Mouse (Mus musculus): ENCODE measurements around the gene Intu. TPM values are rescaled to one million over a fixed set of nuclear protein-coding genes. Genes with fewer than 3 reads are reported as not detected.

Gene Intu
- polyA plus RNA-seq, 1 experiment from 2014 or later = 9.1 TPM

- WGBS = 7% methylated on average over 11 of the region's 11 CpGs
- ATAC-seq (ENCODE audit: low FRiP score) (no peak), DNase-seq (ENCODE audit: low spot score) (peak; percentile 45)
- Histone ChIP-seq H3K27me3 (ENCODE audit: control insufficient read depth, insufficient read depth, low read length) (peaks cover 9% of the 10 kb centered on the region; the same call in 1 of the 2 replicates), H3K9me3 (ENCODE audit: control insufficient read depth, low read length) (no peaks in the 10 kb centered on the region), H3K4me2 (replicated peaks; ENCODE audit: low read depth, low read length) (peak overlapping the region; percentile 94), H3K36me3 (ENCODE audit: control insufficient read depth, insufficient read depth, low read length) (no peaks in the 10 kb centered on the region), H3K9ac (ENCODE audit: low read depth, low read length) (no peak overlapping the region), H3K4me1 (replicated peaks; ENCODE audit: control insufficient read depth, insufficient read depth, low read length) (peaks cover 2% of the 10 kb centered on the region; the same call in 1 of the 2 replicates), H3K27ac (ENCODE audit: low read depth, low read length) (no peak overlapping the region), H3K4me3 (ENCODE audit: low read depth, low read length) (peak overlapping the region; percentile 56)
These were observed 1.2 kb downstream of the Intu start for GRCm38 (mm10) chr3:40532256-40532655.

DNA sequence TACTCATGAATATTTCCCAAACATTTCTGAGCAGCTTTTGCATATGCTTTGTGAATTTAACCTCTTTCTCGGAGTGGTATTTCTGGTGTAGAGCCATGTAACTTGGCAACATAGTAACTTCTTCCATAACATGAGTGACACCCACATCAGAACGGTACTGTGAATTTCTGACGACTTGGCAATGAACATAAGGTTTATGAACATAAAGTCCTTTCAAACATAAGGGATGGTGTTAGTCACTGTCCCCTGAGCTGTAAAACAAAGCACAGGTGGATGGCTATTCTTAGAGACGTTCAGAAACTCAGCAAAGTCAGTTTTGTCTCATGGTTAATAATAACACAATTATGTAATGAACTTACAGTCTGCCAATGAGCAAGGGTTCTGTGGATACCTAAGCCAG lies 3.1 kb downstream of the Intu start:
- peaks cover 2% of the 10 kb centered on the region; the same call in 1 of the 2 replicates for H3K4me1 ChIP-seq (replicated peaks; ENCODE audit: control insufficient read depth, insufficient read depth, low read length)
- no peak overlapping the region for H3K27ac ChIP-seq (ENCODE audit: low read depth, low read length)
- DNase-seq (ENCODE audit: low spot score) = no peak
- no peak overlapping the region for H3K9ac ChIP-seq (ENCODE audit: low read depth, low read length)
- no peak for ATAC-seq (ENCODE audit: low FRiP score)
- whole genome bisulfite sequencing = 74% methylated on average over 4 of the region's 4 CpGs
- H3K4me3 ChIP-seq (ENCODE audit: low read depth, low read length) = no peak overlapping the region
- H3K27me3 ChIP-seq (ENCODE audit: control insufficient read depth, insufficient read depth, low read length) = peaks cover 9% of the 10 kb centered on the region; the same call in 1 of the 2 replicates
- no peak overlapping the region for H3K4me2 ChIP-seq (replicated peaks; ENCODE audit: low read depth, low read length)
- H3K9me3 ChIP-seq (ENCODE audit: control insufficient read depth, low read length) = no peaks in the 10 kb centered on the region
- H3K36me3 ChIP-seq (ENCODE audit: control insufficient read depth, insufficient read depth, low read length) = no peaks in the 10 kb centered on the region

DNA sequence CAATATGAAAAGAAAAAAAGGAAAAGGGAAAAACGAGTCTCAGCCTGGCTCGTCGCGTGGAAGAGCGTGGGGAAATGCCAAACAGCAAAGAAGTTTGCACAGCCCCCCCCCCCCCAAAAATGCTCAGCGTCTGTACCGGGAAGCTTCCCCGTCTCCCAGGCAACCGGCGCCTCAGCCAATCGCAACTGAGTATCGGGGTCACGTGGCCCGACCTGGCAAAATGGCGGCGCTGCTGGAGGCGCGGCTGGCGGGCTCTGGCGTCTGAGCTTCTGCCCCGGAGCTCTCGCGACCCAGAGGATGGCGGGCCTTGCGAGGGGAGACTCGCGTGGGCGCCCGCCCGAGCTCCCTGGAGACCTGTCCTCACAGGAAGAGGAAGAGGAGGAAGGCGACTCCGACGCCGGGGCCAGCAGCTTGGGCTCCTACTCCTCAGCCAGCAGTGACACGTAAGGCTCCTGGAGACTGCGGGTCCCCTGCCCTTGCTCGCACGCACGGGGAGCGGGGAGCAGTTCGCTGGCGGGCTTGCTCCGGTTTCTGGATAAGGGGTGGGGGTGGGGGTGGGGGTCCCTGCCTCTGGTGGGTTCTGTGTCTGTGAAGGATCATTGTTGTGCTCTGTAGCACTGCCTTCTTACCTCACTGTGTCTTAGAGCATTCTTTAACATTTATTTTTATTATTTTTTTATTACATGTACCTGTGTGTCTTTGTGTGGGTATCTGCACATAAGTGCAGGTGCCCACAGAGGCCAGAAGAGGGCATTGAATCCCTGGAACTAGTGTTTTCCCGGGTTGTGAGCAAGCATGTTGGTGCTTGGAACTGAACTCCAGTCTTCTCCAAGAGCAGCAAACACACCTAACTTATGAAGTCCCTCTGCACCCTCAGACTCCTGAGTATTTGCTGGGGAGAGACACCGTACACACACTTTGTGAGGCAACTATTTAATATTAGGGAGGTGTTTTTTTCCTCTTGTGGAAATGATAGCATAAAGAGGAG lies 9.8 kb downstream of the Intu start:
- Histone ChIP-seq H3K36me3 (ENCODE audit: control insufficient read depth, insufficient read depth, low read length) (no peaks in the 10 kb centered on the region), H3K27me3 (ENCODE audit: control insufficient read depth, insufficient read depth, low read length) (no peaks in the 10 kb centered on the region), H3K27ac (ENCODE audit: low read depth, low read length) (peak overlapping the region; percentile 53; the same call in 1 of the 2 replicates), H3K4me3 (ENCODE audit: low read depth, low read length) (peak overlapping the region; percentile 82), H3K9ac (ENCODE audit: low read depth, low read length) (peak overlapping the region; percentile 82), H3K4me2 (replicated peaks; ENCODE audit: low read depth, low read length) (peak overlapping the region; percentile 65), H3K4me1 (replicated peaks; ENCODE audit: control insufficient read depth, insufficient read depth, low read length) (no peaks in the 10 kb centered on the region), H3K9me3 (ENCODE audit: control insufficient read depth, low read length) (no peaks in the 10 kb centered on the region)
- DNase-seq (ENCODE audit: low spot score) (peak; percentile 94), ATAC-seq (ENCODE audit: low FRiP score) (peak; percentile 97)
- 4% methylated on average over 43 of the region's 45 CpGs for WGBS

GRCm38 (mm10) chr3:40546621-40547020 lies 15.5 kb downstream of the Intu start:
- no peak overlapping the region for H3K4me3 ChIP-seq (ENCODE audit: low read depth, low read length)
- ATAC-seq (ENCODE audit: low FRiP score) = no peak
- H3K27ac ChIP-seq (ENCODE audit: low read depth, low read length) = no peak overlapping the region
- no peaks in the 10 kb centered on the region for H3K4me1 ChIP-seq (replicated peaks; ENCODE audit: control insufficient read depth, insufficient read depth, low read length)
- H3K4me2 ChIP-seq (replicated peaks; ENCODE audit: low read depth, low read length) = no peak overlapping the region
- no peaks in the 10 kb centered on the region for H3K27me3 ChIP-seq (ENCODE audit: control insufficient read depth, insufficient read depth, low read length)
- H3K9ac ChIP-seq (ENCODE audit: low read depth, low read length) = no peak overlapping the region
- WGBS = 86% methylated on average over 4 of the region's 4 CpGs
- H3K9me3 ChIP-seq (ENCODE audit: control insufficient read depth, low read length) = no peaks in the 10 kb centered on the region
- no peaks in the 10 kb centered on the region for H3K36me3 ChIP-seq (ENCODE audit: control insufficient read depth, insufficient read depth, low read length)
- no peak for DNase-seq (ENCODE audit: low spot score)

- no peaks in the 10 kb centered on the region for H3K27me3 ChIP-seq (ENCODE audit: control insufficient read depth, insufficient read depth, low read length)
- no peak overlapping the region for H3K9ac ChIP-seq (ENCODE audit: low read depth, low read length)
- no peak for DNase-seq (ENCODE audit: low spot score)
- 78% methylated on average over 10 of the region's 10 CpGs for WGBS
- H3K4me2 ChIP-seq (replicated peaks; ENCODE audit: low read depth, low read length) = no peak overlapping the region
- no peak for ATAC-seq (ENCODE audit: low FRiP score)
- no peaks in the 10 kb centered on the region for H3K9me3 ChIP-seq (ENCODE audit: control insufficient read depth, low read length)
- H3K36me3 ChIP-seq (ENCODE audit: control insufficient read depth, insufficient read depth, low read length) = no peaks in the 10 kb centered on the region
- no peak overlapping the region for H3K4me3 ChIP-seq (ENCODE audit: low read depth, low read length)
- no peaks in the 10 kb centered on the region for H3K4me1 ChIP-seq (replicated peaks; ENCODE audit: control insufficient read depth, insufficient read depth, low read length)
- no peak overlapping the region for H3K27ac ChIP-seq (ENCODE audit: low read depth, low read length)
These were observed 121.9 kb downstream of the Intu start for GRCm38 (mm10) chr3:40652941-40653352.

DNA sequence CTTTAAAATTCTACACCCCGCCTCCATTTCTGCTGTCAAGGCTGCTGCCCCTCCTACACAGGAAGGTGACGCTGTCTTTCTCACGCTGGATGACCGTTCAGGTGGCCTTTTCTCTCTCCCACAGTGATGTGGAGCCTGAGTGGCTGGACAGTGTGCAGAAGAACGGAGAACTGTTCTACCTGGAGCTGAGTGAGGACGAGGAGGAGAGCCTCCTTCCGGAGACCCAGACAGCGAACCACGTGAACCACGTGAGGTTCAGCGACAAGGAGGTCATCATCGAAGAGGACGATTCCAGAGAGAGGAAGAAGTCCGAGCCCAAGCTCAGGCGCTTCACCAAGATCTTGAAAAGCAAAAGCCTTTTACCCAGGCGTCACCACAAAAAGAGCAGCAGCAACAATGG lies 122.5 kb downstream of the Intu start:
- 91% methylated on average over 16 of the region's 16 CpGs for WGBS
- no peak for ATAC-seq (ENCODE audit: low FRiP score)

DNA sequence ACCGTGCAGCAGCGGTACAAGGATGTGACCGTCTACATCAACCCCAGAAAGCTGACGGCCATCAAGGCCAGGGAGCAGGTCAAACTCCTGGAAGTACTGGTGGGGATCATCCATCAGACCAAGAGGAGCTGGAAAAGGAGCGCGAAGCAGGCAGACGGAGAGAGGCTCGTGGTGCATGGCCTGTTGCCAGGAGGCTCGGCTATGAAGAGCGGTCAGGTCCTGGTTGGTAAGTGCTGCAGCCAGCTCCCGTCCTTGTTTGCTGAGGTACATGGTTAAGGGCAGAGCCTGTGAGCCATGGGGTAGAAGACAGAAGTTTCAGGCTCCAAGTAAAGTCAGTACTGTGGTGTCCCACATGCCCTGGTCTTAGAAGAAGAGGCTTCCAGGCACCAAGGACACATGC lies 122.9 kb downstream of the Intu start:
- no peak overlapping the region for H3K27ac ChIP-seq (ENCODE audit: low read depth, low read length)
- DNase-seq (ENCODE audit: low spot score) = no peak
- H3K4me1 ChIP-seq (replicated peaks; ENCODE audit: control insufficient read depth, insufficient read depth, low read length) = no peaks in the 10 kb centered on the region
- H3K9ac ChIP-seq (ENCODE audit: low read depth, low read length) = no peak overlapping the region
- H3K9me3 ChIP-seq (ENCODE audit: control insufficient read depth, low read length) = no peaks in the 10 kb centered on the region
- 92% methylated on average over 11 of the region's 11 CpGs for WGBS
- H3K36me3 ChIP-seq (ENCODE audit: control insufficient read depth, insufficient read depth, low read length) = no peaks in the 10 kb centered on the region
- H3K4me2 ChIP-seq (replicated peaks; ENCODE audit: low read depth, low read length) = no peak overlapping the region
- no peaks in the 10 kb centered on the region for H3K27me3 ChIP-seq (ENCODE audit: control insufficient read depth, insufficient read depth, low read length)
- H3K4me3 ChIP-seq (ENCODE audit: low read depth, low read length) = no peak overlapping the region
- no peak for ATAC-seq (ENCODE audit: low FRiP score)

More for the DNA sequence above, 122.5 kb downstream of the Intu start:
- H3K4me3 ChIP-seq (ENCODE audit: low read depth, low read length) = no peak overlapping the region
- no peak for DNase-seq (ENCODE audit: low spot score)
- no peak overlapping the region for H3K4me2 ChIP-seq (replicated peaks; ENCODE audit: low read depth, low read length)
- H3K27me3 ChIP-seq (ENCODE audit: control insufficient read depth, insufficient read depth, low read length) = no peaks in the 10 kb centered on the region
- H3K36me3 ChIP-seq (ENCODE audit: control insufficient read depth, insufficient read depth, low read length) = no peaks in the 10 kb centered on the region
- no peaks in the 10 kb centered on the region for H3K9me3 ChIP-seq (ENCODE audit: control insufficient read depth, low read length)
- no peaks in the 10 kb centered on the region for H3K4me1 ChIP-seq (replicated peaks; ENCODE audit: control insufficient read depth, insufficient read depth, low read length)
- H3K27ac ChIP-seq (ENCODE audit: low read depth, low read length) = no peak overlapping the region
- H3K9ac ChIP-seq (ENCODE audit: low read depth, low read length) = no peak overlapping the region

DNA sequence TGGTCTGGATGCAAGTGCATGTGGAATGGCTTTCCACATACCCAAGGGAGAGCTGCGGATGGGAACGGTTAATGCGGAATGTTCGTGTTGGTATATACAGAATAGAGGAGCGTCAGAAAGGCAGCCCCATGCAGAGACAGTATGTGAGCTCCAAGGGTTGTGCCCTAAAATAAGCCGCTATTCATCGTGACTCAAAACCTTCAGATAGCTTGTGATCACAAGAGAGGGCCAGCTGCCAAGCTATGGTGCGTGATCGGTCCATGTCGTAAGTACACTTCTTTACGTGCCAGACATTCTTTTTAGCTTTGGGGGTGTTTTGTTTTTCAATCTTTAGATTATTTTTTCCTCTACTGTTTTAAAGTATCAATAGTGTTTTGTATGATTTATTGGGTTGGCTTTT lies 124.5 kb downstream of the Intu start:
- Histone ChIP-seq H3K4me3 (ENCODE audit: low read depth, low read length) (no peak overlapping the region), H3K9me3 (ENCODE audit: control insufficient read depth, low read length) (no peaks in the 10 kb centered on the region), H3K27ac (ENCODE audit: low read depth, low read length) (no peak overlapping the region), H3K9ac (ENCODE audit: low read depth, low read length) (no peak overlapping the region), H3K36me3 (ENCODE audit: control insufficient read depth, insufficient read depth, low read length) (no peaks in the 10 kb centered on the region), H3K4me2 (replicated peaks; ENCODE audit: low read depth, low read length) (no peak overlapping the region), H3K27me3 (ENCODE audit: control insufficient read depth, insufficient read depth, low read length) (no peaks in the 10 kb centered on the region), H3K4me1 (replicated peaks; ENCODE audit: control insufficient read depth, insufficient read depth, low read length) (no peaks in the 10 kb centered on the region)
- ATAC-seq (ENCODE audit: low FRiP score) = no peak
- 90% methylated on average over 11 of the region's 11 CpGs for WGBS
- no peak for DNase-seq (ENCODE audit: low spot score)

DNA sequence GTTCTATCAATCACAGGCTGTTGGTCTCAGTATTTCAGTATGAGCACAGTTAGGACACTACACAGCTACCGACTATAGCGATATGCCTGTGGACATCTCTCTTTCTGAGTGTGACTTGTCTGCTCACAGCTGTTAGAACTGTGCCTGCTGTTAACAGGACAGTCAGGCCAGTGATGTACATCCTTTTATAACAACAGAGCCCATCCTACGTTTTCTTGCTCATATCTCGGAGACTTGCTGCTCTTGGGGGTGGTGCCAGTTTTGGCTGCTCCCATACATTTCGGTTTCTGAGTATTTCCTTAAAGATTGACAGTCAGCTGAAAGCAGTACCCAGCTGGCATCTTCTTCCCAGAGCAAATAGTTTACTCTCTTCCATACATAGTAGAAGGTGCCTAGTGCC lies 125.3 kb downstream of the Intu start:
- 93% methylated on average over 5 of the region's 5 CpGs for WGBS
- Histone ChIP-seq H3K9me3 (ENCODE audit: control insufficient read depth, low read length) (no peaks in the 10 kb centered on the region), H3K9ac (ENCODE audit: low read depth, low read length) (no peak overlapping the region), H3K27ac (ENCODE audit: low read depth, low read length) (no peak overlapping the region), H3K4me2 (replicated peaks; ENCODE audit: low read depth, low read length) (no peak overlapping the region), H3K27me3 (ENCODE audit: control insufficient read depth, insufficient read depth, low read length) (no peaks in the 10 kb centered on the region), H3K36me3 (ENCODE audit: control insufficient read depth, insufficient read depth, low read length) (no peaks in the 10 kb centered on the region), H3K4me3 (ENCODE audit: low read depth, low read length) (no peak overlapping the region), H3K4me1 (replicated peaks; ENCODE audit: control insufficient read depth, insufficient read depth, low read length) (no peaks in the 10 kb centered on the region)
- no peak for ATAC-seq (ENCODE audit: low FRiP score)
- no peak for DNase-seq (ENCODE audit: low spot score)

Measured in hindbrain, embryonic 11.5 days (tissue).